Mouse (Mus musculus) spleen, postnatal 4 days (tissue): Measurements from ENCODE around the gene Slc7a15.
"Not testable (repeated sequence)": the region's sequence is repeated elsewhere in the genome, so short reads cannot be mapped to it uniquely, and the experiment has no call there.

Experiments used
- DNase-seq, 2 experiments: peaks; one replicate each; pipeline ENCODE4 v3.0.0; 2022; ENCODE audit warnings: low spot score in 2 of 2

Gene Slc7a15

GRCm38 (mm10) chr12:8562213-8562612, 36.7 kb downstream of the Slc7a15 start:
- not testable (repeated sequence) for DNase-seq

GRCm38 (mm10) chr12:8559876-8560275, 39.0 kb downstream of the Slc7a15 start:
- not testable (repeated sequence) for DNase-seq

DNA sequence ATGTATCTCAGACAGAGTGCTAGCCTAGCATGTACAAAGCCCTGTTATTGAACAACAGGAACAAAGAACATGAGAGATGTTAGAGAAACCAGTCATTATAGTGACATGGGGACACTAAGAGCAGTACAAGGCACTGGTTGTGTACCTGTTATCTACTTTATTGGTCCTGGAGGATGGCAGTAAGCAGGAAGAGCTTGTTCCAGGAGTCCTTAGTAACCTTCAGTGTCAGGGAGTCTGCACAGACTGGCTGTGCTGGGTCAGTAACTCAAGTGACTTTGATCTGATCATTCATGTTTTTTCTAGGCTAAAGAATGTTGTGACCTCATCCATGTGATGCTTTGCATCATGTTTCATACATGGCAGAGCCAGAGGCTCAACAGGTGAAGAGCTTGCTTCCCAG, 42.7 kb downstream of the Slc7a15 start:
- DNase-seq, result no peak

DNA sequence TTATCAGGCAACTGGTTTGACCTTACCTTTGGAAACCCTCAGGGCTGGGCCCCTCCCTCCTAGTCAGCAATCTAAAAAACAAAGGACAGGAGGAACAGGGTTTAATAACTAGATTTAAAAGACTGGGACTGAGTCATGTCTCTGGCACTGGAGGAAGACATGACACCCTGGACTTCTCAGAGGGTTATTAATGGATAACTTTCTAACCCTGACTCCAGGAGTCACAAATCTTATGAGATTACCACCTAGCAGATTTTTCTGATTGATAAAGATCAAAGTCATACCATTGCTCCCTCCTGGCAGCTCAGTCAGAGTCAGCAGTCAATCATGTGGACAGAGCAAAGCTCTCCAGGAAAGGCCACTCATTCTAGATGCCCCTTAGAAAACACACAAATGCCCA, 43.4 kb downstream of the Slc7a15 start:
- no peak for DNase-seq

DNA sequence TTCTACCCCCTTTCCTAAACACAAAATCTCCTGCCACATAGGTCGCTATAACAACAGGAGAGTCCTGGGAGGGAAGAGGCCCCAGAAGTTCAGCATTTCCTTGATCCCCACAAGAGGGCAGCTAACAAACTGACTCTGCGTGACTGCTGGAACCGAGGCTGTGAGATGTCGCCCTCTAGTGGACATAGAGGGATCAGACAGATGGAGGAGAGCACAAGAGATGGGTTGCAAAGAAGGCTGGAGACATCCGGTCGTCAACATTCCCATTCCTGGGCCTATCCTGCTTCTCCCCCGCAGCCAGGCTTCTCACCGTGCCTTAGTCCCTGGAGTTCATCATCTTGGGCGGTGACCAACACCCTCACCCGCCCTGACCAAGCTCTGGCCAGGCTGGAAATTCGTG, 51.5 kb downstream of the Slc7a15 start:
- peak; percentile 55 to 73 for DNase-seq

DNA sequence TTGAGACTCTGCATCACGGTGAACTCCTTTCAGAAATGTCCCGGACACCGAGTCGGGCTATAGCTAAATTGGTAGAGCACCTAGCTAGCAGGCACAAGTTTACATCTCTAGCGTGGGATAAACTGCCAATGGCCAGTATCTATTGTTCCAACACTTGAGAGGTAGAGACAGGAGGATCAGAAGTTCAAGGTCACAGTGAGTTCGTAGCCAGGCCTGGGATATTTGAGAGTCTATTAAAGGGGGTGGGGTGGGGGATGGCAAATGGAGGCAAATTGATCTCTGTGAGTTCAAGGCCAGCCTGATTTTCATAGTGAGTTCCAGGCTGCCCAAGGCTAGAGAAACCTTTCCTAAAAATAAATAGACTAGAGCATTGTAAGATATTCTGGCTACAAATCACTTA, 52.1 kb downstream of the Slc7a15 start:
- no peak for DNase-seq

DNA sequence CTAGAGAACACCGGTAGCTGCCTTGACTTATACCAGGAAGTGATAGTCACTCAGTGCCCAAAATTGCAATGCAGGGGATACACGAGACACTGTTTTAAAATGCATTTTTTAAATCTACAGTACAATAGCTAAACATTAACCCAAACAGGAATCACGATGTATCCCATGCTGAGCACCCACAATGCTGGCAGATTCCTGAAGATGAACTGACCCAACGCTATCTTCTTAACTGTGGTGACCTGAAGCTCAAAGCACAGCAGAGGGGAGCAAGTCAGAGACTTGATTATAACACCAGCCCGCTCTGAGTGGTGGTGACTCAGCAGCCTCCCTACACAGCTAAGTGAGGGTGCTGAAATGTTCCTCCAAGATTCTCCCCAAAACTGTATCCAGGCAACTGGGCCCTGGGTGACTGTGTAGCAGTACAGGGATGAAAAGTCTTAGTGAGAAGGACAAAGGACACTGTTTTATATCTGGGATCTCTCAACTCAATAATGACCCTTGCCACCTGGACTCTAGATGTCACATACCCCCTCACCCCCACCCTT, 53.7 kb downstream of the Slc7a15 start:
- DNase-seq, result no peak

DNA sequence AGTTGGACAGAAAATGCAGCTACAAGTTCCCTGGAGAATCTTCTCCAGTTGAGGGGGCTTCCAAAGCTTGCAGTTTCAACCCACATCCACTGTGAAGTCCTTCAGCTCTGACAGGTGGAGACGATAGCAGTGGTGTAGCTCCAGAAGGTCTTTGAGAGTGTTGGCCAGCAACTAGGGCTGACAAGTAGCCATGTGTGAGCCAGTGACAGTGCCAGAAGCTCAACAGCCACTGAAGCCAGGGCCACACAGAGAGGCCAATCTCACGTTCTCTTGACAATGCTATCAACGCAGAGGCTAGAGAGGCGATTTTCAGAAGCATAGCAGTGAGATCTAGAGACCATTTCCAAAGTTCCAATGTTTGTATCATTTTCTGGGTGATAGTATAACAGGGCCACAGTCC, 56.5 kb downstream of the Slc7a15 start:
- DNase-seq, result no peak

DNA sequence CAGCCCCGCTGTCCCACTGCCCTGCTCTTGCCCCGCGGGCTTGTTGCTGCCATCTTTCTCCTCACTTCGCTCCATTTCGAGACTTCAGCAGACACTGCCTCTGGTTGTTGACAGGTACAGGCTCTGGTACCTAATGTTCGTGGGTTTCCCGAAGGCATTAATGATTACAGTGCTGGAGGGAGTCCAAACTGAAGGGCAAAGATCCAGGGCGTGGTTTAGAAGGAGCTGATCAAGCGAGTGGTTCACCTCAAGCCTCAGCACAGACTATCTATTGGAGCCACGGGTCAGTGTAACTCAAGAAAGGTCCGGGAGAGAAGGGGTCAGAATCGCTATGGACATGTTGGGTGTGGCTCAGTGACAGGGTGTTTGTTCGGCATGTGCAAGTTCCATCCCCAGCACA, 59.4 kb downstream of the Slc7a15 start:
- DNase-seq, result no peak

DNA sequence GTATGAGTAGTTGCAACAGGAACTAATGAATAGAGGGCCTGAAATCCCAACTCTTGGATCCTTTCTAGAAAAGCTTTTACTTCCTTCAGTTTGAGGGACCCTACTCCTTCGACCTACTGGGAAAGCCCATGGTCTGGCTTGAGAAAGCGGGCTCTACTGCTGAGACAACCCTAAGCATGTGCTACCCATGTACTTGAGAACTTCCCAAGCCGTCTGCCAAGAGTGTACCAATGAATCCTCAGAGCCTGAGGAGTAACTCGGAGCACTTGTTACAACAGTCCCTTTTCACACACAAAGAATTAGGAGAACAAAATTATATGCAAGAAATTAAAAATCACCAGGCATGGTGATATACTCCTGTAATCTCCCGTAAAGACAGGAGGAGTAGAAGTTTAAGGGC, 61.6 kb downstream of the Slc7a15 start:
- no peak for DNase-seq

DNA sequence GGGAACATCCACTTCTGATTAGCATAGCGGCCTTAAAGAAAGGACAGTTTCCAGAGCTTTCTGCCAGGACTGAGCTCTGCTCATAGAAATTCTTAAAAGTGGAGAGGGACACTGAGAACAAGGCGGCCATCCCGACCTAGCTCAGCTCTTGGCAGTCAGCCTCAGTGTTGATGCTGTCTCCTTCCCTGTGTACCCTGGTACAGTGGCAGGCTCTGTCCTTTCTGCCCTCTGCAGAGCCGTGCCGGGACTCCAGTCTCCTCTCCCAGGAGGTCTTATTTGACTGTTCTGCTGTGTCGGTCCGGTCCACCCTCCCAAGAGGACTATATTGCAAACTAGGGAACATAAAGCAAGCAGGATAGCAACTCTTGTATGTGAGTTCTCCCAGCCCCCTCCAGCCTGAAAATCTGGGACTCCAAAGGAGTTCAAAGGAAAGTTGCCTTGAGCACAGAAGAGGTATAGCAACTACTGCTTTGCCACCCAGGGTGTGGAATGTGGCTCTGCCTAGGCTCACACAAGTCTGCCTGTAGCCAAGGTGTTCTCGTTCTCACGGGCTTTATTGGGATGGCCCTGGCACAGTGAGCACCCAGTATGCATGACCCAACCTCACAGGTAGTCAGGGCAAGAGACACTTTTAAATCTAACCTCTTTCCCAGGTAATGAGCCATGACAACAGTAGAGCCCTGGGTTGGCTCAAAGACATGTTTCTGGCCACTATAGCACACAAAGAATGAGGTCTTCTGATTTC, 62.5 kb downstream of the Slc7a15 start:
- DNase-seq, result no peak

DNA sequence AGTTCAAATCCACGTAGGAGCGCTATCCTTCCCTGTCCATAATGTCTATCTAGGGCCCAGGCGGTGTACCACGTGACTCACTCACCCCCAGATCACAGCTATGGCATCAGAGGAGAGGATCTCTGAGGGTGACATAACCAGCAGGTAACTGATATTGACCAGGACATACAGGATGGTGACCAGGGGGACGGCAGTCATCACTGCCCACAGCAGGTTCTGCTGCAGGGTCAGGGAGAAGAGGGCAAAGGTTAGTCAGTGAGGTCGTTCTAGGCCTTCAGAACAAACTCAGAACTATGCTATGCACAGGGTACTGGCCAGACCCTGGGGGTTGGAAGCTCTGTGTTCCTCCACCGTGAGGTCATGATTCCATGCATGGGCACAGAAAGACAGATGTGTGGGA, 63.3 kb downstream of the Slc7a15 start:
- DNase-seq, result no peak

DNA sequence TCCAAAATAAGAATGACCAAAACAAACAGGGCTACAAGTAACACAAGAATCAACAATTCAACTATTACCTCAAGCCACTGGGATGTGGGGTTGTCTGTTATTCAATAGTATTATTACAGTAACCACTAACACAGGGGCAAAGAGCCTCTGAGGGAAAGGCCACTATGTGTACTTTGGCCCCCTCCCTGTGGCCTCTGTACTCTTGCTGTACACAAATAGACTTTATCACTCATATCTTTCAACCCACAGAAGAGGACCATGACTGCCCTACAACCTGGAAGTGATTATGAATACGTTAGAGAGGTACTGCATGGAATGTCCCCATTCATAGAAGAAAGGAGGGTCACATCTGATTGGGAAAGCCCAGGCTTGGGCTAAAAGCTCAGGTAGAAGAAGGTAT, 64.0 kb downstream of the Slc7a15 start:
- no peak for DNase-seq

DNA sequence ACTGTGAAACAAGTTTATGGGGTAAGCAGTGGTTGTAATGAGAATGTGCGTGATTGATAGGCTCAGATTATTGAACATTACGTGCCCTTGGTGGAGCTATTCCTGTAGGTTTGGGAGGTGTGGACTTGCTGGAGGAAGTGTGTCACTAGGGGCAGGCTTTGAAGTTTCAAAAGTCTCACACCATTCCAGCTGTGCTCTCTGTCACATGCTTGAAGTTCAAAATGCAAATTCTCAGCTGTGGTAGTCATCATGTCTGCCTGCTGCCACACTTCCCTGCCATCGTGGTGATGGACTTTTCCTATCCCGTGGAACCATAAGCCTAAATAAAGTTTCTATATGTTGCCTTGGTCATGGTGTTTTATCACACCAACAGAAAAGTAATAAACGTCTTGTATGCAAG, 71.1 kb downstream of the Slc7a15 start:
- no peak for DNase-seq

DNA sequence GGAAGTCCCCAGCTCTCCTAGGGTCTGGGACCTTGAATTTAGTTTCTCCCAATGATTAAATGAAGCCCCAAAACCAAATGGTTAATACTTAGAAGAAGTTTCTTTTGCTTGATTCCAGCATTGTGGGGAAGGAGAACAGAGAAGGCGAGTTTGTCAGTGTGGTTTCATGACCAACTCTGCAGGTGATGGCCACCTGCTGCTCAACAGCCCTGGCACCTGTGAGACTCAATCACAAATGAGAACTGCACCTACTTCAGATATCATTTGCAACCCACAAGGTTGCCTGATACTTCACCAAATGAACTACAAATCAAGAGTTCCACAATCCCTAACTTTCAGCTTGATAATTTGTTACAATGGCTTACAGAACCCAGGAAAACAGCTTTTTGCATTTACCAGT, 71.7 kb downstream of the Slc7a15 start:
- no peak for DNase-seq

DNA sequence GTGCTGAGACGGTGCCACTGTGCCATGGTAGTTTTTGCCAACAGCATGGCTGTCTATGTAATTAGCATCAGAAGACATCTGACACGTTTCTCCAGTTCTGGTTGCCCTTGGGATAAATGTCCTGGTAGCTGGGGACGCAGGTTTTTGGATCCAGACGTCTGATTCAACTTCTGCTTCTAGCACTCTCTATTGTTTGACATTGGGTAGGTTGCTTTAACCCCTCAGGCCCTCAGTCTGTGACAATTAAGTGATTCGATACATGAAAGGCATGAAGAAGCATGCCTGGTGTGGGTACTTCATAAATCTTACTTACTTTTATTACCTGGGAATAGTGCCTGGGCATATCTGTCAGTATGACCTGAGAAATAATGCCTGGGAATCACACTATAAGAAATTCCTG, 74.8 kb downstream of the Slc7a15 start:
- DNase-seq, result no peak

DNA sequence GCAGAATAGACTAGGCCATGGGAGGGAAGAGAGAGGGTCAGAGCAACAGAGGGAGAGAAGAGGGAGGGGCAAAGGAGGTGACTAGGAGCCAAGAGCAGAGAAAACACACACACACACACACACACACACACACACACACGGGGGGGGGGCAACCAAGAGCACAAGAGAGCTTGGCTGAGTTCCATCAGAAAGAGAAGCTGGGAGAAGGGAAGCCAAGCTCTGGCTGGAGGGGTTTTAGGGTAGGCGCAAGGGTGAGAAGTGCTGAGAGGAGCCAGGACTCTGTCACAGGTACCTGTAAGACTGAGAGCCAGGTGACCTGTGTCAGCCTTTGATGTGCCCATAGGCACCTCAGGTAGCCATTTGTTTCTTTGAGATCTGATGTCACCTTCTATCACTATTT, 76.2 kb downstream of the Slc7a15 start:
- DNase-seq, result no peak

DNA sequence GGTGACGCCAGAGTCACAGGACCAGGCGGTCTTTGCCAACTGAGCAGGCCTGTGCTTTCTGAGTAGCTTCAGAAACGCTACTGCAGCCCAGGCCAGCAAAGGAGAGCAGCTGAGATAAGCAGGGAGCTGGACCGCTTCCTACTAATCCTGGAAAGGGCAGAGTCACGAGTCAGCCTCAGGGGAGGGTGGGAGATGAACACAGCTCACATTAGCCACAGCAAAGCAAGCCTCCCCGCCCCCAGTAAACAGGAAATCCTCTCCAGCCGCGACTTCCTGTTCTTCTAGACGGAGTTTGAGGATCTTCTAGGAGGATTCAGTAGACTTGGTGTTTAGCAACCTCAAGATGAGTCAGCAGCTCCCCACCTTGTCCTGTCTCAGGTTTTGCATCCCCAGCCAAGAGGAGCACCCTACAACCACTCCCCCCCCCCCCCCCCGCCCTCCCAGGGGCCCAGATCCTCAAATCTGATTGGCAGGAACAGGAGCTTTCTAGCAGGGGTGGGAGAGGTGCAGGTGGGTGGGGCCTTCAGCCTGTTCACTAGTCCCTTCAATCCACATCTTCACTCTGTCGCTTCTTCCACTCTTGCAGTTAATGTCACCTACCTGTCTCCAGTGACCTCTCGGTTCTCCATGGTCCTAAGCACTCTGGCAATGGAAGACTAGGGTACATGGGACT, 77.4 kb downstream of the Slc7a15 start:
- peak; percentile 50 to 67 for DNase-seq

GRCm38 (mm10) chr12:8519431-8520160, 79.3 kb downstream of the Slc7a15 start:
- peak in 1 of 2 experiments; percentile 25 for DNase-seq

GRCm38 (mm10) chr12:8511037-8511882, 87.6 kb downstream of the Slc7a15 start:
- DNase-seq, result no peak

DNA sequence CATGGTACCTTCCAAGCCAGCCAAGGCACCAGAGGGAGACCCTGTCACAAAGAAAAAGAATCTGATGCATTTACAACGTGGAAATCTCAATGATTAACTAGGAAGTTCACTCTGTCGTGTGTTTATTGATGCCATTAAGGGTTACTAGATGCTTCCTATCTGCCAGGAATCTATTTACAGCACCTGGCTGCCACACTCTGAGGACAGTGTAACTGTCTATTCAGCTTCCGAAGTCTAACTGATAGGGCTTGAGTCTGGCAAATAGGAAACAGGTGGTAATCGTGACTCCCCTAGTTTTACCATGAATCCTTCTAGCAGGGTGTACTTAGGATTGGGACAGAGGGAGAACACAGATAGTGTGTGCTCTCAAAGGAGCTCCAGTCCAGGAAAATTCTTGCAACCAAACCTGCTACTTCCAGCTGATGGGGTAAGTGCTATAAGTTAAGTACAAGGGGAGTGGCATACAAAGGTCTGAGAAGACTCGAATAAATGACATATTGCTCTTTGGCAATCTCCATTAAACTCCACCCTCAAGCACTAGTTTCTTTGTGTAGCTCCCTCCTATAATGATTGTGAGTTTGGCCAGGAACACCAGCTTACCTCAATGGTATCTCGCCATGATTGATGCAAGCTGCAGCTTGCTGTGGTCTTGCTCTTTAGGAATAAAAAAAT, 88.4 kb downstream of the Slc7a15 start:
- DNase-seq, result no peak
